Mouse (Mus musculus) brain, embryonic 14.5 days (tissue): ENCODE measurements around the gene Camk2g. TPM values are rescaled to one million over a fixed set of nuclear protein-coding genes. Genes with fewer than 3 reads are reported as not detected.
"Not testable (repeated sequence)": the region's sequence is repeated elsewhere in the genome, so short reads cannot be mapped to it uniquely, and the experiment has no call there.

ENCODE experiments used
- DNase-seq: peaks from one replicate; pipeline ENCODE4 v3.0.0-alpha.2; 2011; ENCODE audit warnings: low read depth
- CTCF ChIP-seq: fragments of 200-500 bp; IDR thresholded peaks from 2 replicates; pipeline ENCODE4 v1.5.1; 2012; ENCODE audit warnings: inconsistent platforms, mild to moderate bottlenecking, moderate library complexity, borderline replicate concordance; ENCODE audit not compliant: insufficient read depth, insufficient read length; ENCODE audit errors: extremely low read depth
- POLR2A ChIP-seq: fragments of 200-500 bp; IDR thresholded peaks from 2 replicates; pipeline ENCODE4 v1.6.1; 2012; ENCODE audit warnings: mild to moderate bottlenecking, inconsistent platforms, borderline replicate concordance; ENCODE audit not compliant: poor library complexity, insufficient read depth, insufficient read length, severe bottlenecking; ENCODE audit errors: extremely low read depth
- polyA plus RNA-seq: library from polyadenylated mRNA; depleted of rRNA; stranded (reverse); fragments of >200 nt; gene quantifications from 2 replicates; pipeline ENCODE4 v1.2.3, GENCODE M21; 2012

The Camk2g gene
- polyA plus RNA-seq, 1 experiment = 96.1 TPM

DNA sequence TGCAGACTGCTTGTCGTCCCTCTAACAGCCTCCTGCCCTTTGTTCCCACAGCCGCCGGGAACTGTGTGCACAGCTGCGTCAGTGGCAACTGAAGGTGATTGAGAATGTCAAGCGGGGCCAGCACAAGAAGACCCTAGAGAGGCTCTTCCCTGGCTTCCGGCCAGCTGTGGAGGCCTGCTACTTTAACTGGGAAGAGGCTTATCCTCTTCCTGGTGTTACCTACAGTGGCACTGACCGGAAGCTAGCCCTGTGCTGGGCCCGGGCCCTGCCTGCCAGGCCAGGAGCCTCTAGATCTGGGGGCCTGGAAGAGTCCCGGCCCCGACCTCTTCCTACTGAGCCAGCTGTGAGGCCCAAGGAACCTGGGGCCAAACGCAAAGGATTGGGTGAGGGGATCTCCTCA is 80.1 kb downstream of the Camk2g start:
- no peak for TF ChIP-seq CTCF
- no peak for TF ChIP-seq POLR2A
- no peak for DNase-seq

DNA sequence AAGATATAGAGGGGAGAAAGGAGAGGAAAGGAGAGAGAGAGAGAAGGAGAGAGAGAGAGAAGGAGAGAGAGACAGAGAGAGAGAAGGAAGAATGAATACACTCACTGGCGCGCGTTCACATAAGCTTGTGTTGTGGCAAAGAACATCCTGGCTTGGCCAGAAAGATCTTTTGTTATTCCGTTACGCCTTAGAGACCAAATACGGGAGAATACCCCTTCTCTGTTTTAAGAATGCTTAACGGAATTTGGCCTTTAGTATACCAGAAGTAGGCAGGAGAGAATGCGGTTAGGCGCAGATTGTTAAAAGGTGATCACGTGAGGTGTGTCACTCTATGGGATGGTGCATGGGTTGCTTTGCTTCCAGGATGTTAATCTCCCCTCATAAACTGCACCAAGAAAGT is 85.6 kb downstream of the Camk2g start:
- DNase-seq = peak; percentile 11
- TF ChIP-seq POLR2A (no peak), CTCF (no peak)

DNA sequence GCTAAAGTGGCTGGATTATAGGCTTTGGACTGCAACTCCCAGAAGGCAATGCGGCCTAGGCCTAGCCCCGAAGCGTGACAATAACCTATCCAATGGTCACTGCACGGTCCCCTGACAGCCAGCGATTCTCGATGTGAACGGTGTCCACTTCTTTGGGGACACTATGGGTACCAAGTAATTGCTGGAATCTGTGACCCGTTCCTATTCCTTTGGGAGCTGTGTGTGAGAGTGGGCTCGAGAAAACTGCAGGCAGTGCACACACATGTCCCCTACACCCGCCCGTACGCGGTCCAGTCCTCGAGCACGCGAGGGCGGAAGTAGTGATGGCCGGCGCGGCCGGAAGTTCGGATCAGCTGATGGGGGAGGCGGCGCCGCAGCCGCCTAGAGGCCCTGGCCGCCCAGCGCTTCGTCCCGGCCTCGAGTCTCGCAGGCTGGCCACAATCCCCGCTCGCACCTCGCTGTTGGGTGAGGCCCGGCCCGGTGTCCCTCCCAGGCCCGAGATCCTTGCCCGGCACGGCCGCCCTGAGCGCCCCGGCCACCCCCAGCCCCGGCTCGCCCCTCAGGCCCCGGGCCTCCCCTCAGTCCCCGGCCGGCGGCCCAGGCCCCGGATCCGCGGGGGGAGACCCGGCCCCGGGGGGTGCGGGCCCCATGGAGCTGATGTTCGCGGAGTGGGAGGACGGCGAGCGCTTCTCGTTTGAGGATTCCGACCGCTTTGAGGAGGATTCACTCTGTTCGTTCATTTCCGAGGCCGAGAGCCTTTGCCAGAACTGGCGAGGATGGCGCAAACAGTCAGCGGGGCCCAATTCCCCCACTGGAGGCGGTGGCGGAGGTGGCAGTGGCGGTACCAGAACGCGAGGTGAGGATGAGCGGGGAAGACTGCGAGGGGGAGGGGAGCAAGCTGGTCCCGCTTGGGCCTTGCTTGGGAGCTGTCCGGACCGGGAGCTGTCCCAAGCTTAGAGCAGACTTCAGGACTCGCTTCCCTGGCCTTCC is 86.4 kb downstream of the Camk2g start, which contains the start of gene Zswim8:
Gene Zswim8, plus strand, starts transcription at position 352 of the 990 bp plus-strand sequence.
- DNase-seq = peak; percentile 97
- TF ChIP-seq POLR2A = peak; percentile 94
- no peak for TF ChIP-seq CTCF

DNA sequence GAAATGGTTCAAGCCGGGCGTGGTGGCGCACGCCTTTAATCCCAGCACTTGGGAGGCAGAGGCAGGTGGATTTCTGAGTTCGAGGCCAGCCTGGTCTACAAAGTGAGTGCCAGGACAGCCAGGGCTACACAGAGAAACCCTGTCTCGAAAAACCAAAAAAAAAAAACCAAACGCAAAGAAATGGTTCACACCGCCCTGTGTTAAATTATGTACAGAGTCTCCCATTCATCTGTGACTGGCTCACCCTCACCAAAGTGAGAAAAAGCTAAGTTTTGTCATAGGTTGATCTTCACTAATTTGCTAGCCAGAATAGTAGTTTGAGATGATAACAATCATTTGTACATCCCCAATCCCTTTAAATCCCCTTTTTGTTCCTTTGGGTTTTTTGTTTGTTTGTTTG is 90.4 kb downstream of the Camk2g start:
- DNase-seq = not testable (repeated sequence)

DNA sequence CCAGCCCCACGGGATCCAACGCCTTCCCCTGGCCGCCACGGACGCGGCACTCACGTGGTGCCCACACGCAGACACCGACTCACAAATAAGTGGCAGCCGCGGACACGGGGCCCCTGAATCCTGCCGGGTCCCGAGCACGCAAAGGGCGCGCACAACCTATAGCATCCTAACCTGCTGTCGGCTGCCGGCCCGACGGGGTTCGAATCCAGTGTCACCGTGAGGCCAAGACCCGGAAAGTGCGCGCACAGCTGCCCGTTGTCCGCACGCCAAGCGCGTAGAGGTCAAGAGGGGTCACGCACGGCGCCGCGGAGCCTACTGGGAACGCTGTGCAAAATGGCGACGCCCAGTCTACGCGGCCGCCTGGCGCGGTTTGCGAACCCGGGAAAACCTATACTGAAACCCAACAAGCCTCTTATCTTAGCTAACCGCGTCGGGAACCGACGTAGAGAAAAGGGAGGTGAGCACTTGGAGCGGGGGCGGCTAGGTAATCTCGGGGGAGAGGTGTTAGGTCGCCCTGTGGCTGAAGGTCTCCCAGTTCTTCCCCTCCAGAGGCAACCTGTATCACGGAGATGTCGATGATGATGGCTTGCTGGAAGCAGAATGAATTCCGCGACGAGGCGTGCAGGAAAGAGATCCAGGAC is 91.0 kb downstream of the Camk2g start, which contains the start of gene Chchd1:
Gene Chchd1, plus strand, starts transcription at position 266 of the 641 bp plus-strand sequence.
- DNase-seq = peak; percentile 92
- TF ChIP-seq CTCF (no peak), POLR2A (0 out of 2 replicates have a peak, but pooled peaks have one; percentile 31)

DNA sequence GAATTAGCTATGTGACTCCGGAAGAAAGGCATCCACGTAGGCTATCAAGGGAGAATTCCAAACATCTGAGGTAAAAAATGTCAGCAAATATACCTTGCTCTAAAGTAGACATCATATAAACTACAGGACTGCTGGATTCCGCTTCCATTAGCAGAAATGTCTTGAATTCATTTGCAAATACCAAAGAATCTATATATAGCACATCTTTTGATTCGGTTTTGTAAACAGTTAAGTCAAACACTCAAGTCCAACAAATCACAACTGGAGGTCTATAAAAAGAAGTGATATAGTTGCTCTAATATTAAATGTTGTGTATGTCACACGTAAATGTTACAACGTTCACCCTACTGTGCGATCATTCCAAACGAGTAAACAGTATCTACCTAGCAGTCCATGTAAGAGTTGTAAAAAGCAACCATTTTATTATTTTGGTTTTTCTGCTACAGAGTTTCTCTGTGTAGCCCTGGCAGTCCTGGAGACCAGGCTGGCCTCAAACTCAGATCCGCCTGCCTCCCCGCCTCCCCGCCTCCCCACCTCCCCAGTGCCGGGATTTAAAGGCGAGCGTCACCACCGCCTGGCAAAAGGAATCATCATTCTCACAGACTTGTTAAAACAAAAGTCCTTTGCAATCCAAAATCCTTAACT is 91.7 kb downstream of the Camk2g start:
- TF ChIP-seq CTCF (no peak), POLR2A (no peak)
- peak; percentile 4 for DNase-seq

DNA sequence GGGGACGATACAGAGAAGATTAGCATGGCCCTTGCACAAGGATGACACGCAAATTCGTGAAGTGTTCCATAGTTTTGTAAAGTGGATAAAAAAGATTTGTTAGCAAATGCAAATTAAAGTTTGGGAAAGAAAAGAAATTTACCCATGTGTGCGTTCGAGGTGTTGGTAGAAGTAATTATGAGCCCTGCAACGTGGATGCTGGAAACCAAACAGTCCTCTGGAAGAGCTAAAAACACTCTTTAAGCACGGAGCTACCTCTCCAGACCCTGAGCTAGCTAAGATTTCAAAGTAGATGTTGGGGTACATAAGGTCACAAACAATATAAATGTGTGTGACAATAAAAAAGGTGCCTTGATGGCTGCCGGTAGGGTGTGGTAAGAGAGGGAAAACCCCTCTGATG is 92.3 kb downstream of the Camk2g start:
- no peak for DNase-seq
- TF ChIP-seq POLR2A (no peak), CTCF (no peak)

DNA sequence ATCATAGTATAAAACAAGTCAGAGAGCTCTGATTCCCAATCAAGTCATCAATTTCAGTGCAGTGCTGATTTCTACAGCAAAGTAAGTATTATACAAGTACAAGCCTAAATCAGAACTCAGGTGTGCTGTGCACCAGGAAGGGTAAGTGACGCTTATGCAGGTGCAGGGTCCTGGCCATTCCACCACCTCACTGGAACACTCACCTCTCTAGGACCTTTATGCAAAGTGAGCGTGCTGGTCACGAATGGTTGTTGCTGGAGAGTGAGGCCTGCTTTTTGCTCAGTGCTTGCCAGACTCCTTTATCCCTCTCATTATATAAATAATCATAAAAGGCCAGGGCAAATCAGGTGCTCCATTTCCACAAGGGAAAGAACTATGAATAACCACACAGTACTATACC is 93.5 kb downstream of the Camk2g start:
- DNase-seq = no peak
- TF ChIP-seq CTCF (no peak), POLR2A (no peak)

DNA sequence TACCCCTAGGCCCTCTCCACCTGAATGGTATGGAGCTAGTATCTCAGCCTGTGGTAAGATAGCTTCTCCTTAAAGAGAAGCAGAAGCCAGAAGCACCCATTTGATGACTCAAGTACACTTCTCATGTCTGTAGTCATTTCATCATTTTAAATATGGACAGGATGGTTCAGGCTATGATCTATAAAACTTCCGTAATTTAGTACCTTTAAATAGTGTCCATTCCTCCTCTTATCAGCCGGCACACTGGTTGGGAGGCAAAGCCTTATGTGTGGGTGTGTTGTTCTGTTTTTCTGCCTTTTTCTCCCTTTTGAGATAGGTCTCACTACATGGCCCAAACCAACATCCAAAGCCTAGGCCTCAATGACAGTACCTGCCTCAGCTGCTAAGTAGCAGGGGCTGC is 95.4 kb downstream of the Camk2g start:
- no peak for TF ChIP-seq CTCF
- TF ChIP-seq POLR2A = no peak
- DNase-seq = no peak

DNA sequence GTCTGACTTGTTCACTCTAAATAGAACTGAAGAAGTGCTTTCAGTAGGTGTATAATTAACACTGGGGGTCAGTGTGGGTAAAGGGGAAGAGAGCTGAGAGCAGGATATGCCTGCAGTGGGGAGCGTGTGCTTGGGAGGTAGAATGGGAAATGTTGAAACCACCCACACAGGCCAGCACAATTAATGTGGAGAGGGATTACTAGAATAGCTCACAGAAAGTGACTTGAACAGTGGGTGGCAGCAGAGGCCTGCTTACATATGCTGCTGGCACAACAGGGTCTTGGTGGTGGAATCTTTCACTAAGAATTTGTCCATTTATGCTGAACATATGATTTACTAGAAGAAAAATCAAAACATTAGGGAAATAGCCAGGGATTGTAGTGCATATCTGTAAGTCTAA is 96.9 kb downstream of the Camk2g start:
- no peak for TF ChIP-seq POLR2A
- TF ChIP-seq CTCF = peak; percentile 58; the same call in 1 of the 2 replicates
- peak; percentile 82 for DNase-seq
